17 mouse cellular contexts compared by ENCODE assay signal in genomic region chr5:66503033-66503432, GRCm38 (mm10).
A peak's percentile ranks its signal among the peaks of the same experiment; 100 is the strongest.
DNase-seq lines count a peak whose midpoint lies in the region; ATAC-seq and TF ChIP-seq lines count a peak whose summit lies in the region.
"Had no signal": no experiment of that assay in that cellular context is flagged by ENCODE, and none has a peak within 500 bp of the region (broad histone marks: within the 10 kb centered on the region; RNA-seq: fewer than 3 reads in every experiment).

No protein-coding gene starts in this region.

- peak; percentile 70 to 71 for DNase-seq in kidney, adult 8-10 months
- no peak for DNase-seq in lung, embryonic 14.5 days
- no peak for DNase-seq in lung, adult 2 months
- peak; percentile 53 to 66 for DNase-seq in kidney, postnatal 25 days
- no peak for DNase-seq in forebrain, embryonic 14.5 days (ENCODE audit: low spot score)
- DNase-seq: adrenal gland, adult 2 months; adrenal gland, postnatal 25 days; cerebellum, adult 2 months; cerebellum, postnatal 10 days; gastrocnemius, adult 2 months; gastrocnemius, postnatal 25 days; heart, postnatal 4 days had no signal

- H3K27me3 ChIP-seq in kidney, embryonic 14.5 days (ENCODE audit: control insufficient read depth, insufficient read depth, low read length): no peaks in the 10 kb centered on the region
- no peaks in the 10 kb centered on the region for H3K27me3 ChIP-seq in lung, embryonic 14.5 days (ENCODE audit: insufficient read depth, low read length)
- no peaks in the 10 kb centered on the region for H3K27me3 ChIP-seq in forebrain, embryonic 14.5 days (replicated peaks; ENCODE audit: control insufficient read depth, insufficient read depth, low read length)
- H3K27me3 ChIP-seq: forebrain, embryonic 13.5 days; heart, embryonic 13.5 days; hindbrain, embryonic 12.5 days had no signal

- H3K4me2 ChIP-seq in kidney, embryonic 14.5 days (replicated peaks; ENCODE audit: low read depth, low read length): no peak overlapping the region
- no peak overlapping the region for H3K4me2 ChIP-seq in lung, embryonic 14.5 days
- H3K4me2 ChIP-seq in forebrain, embryonic 14.5 days (ENCODE audit: low read length): no peak overlapping the region
- H3K4me2 ChIP-seq: forebrain, embryonic 13.5 days; hindbrain, embryonic 12.5 days had no signal

- H3K9ac ChIP-seq in kidney, embryonic 14.5 days (ENCODE audit: low read depth, low read length): no peak overlapping the region
- H3K9ac ChIP-seq in lung, embryonic 14.5 days: no peak overlapping the region
- no peak overlapping the region for H3K9ac ChIP-seq in forebrain, embryonic 14.5 days (ENCODE audit: low read length)
- H3K9ac ChIP-seq: forebrain, embryonic 13.5 days; hindbrain, embryonic 12.5 days had no signal

- no peaks in the 10 kb centered on the region; the same call in 1 of the 2 replicates for H3K9me3 ChIP-seq in kidney, embryonic 14.5 days (ENCODE audit: control insufficient read depth, low read length)
- no peaks in the 10 kb centered on the region for H3K9me3 ChIP-seq in lung, embryonic 14.5 days (ENCODE audit: low read depth, low read length)
- H3K9me3 ChIP-seq in forebrain, embryonic 14.5 days (replicated peaks; ENCODE audit: control insufficient read depth, low read length): no peaks in the 10 kb centered on the region
- H3K9me3 ChIP-seq: embryonic facial prominence, embryonic 10.5 days; forebrain, embryonic 13.5 days; hindbrain, embryonic 12.5 days had no signal

- H3K4me3 ChIP-seq in kidney, embryonic 14.5 days (ENCODE audit: low read length): no peak overlapping the region
- H3K4me3 ChIP-seq in lung, embryonic 14.5 days (ENCODE audit: low read depth, low read length): no peak overlapping the region
- H3K4me3 ChIP-seq in lung, adult 2 months (replicated peaks; ENCODE audit: extremely low read depth, low read depth, low read length): no peak overlapping the region
- H3K4me3 ChIP-seq in forebrain, embryonic 14.5 days (ENCODE audit: low read depth, low read length): no peak overlapping the region
- H3K4me3 ChIP-seq: embryonic facial prominence, embryonic 10.5 days; forebrain, embryonic 13.5 days; gastrocnemius, adult 2 months; heart, embryonic 13.5 days; hindbrain, embryonic 12.5 days had no signal

- TF ChIP-seq POLR2A in lung, adult 2 months (IDR thresholded peaks at IDR 0.05; ENCODE audit: borderline replicate concordance, extremely low read depth, low read depth, low read length): no peak

- H3K4me1 ChIP-seq in kidney, embryonic 14.5 days (ENCODE audit: control insufficient read depth, insufficient read depth, low read length): peaks cover 20% of the 10 kb centered on the region
- H3K4me1 ChIP-seq in lung, embryonic 14.5 days (ENCODE audit: insufficient read depth): peaks cover 25% of the 10 kb centered on the region
- peaks cover 14% of the 10 kb centered on the region for H3K4me1 ChIP-seq in lung, adult 2 months (ENCODE audit: control insufficient read depth, insufficient read depth, low read length)
- H3K4me1 ChIP-seq in forebrain, embryonic 14.5 days (ENCODE audit: control insufficient read depth, insufficient read depth, low read length): no peaks in the 10 kb centered on the region
- H3K4me1 ChIP-seq: forebrain, embryonic 13.5 days had no signal

- H3K27ac ChIP-seq in kidney, embryonic 14.5 days (ENCODE audit: low read depth, low read length): no peak overlapping the region
- H3K27ac ChIP-seq in lung, embryonic 14.5 days (ENCODE audit: low read depth): 0 out of 2 replicates have a peak overlapping the region, but pooled peaks have one; percentile 25
- no peak overlapping the region for H3K27ac ChIP-seq in forebrain, embryonic 14.5 days (ENCODE audit: low read depth, low read length)
- H3K27ac ChIP-seq: embryonic facial prominence, embryonic 10.5 days; forebrain, embryonic 13.5 days; hindbrain, embryonic 12.5 days had no signal

- ATAC-seq in kidney, embryonic 14.5 days (ENCODE audit: low FRiP score, low TSS enrichment): no peak
- no peak for ATAC-seq in lung, embryonic 14.5 days (ENCODE audit: insufficient read depth)
- ATAC-seq in forebrain, embryonic 14.5 days: no peak
- ATAC-seq: forebrain, embryonic 13.5 days had no signal

- no peak for TF ChIP-seq CTCF in lung, embryonic 14.5 days (IDR thresholded peaks at IDR 0.05; ENCODE audit: low read depth)
- TF ChIP-seq CTCF in lung, adult 2 months (IDR thresholded peaks at IDR 0.05; ENCODE audit: insufficient read depth, low read length): no peak

- H3K36me3 ChIP-seq in kidney, embryonic 14.5 days (ENCODE audit: control insufficient read depth, insufficient read depth, low read length): no peaks in the 10 kb centered on the region
- no peaks in the 10 kb centered on the region for H3K36me3 ChIP-seq in lung, embryonic 14.5 days (ENCODE audit: insufficient read depth)
- no peaks in the 10 kb centered on the region for H3K36me3 ChIP-seq in forebrain, embryonic 14.5 days (ENCODE audit: control insufficient read depth, insufficient read depth, low read length)
- H3K36me3 ChIP-seq: embryonic facial prominence, embryonic 10.5 days; hindbrain, embryonic 12.5 days had no signal

- 97% methylated on average over 1 of the region's 1 CpGs for WGBS in kidney, embryonic 14.5 days
- 86% methylated on average over 1 of the region's 1 CpGs for WGBS in lung, embryonic 14.5 days
- 93% methylated on average over 1 of the region's 1 CpGs for WGBS in lung, adult 2 months
- WGBS in forebrain, embryonic 14.5 days: 91% methylated on average over 1 of the region's 1 CpGs

Comparison
In these comparisons a context has a peak if more than half of its experiments do, and no peak if none do; other contexts are left out.
1. DNase-seq: peak in kidney, adult 8-10 months (2 of 2) and kidney, postnatal 25 days (2 of 2); none in lung, embryonic 14.5 days (single experiment), lung, adult 2 months (single experiment) and forebrain, embryonic 14.5 days (single experiment).